Mouse (Mus musculus) sigmoid colon, adult 10 weeks (tissue): Measurements from ENCODE around the gene Scgb2b3. TPM values are rescaled to one million over a fixed set of nuclear protein-coding genes. Genes with fewer than 3 reads are reported as not detected.

ENCODE experiments used
- polyA plus RNA-seq: library from polyadenylated mRNA; stranded (reverse); fragments of 350-450 nt; fragmentation: Illumina TruSeq; extraction: RNeasy Lipid Tissue Mini Kit (QIAGEN cat#74804); gene quantifications from one replicate; pipeline ENCODE4 v1.2.3, GENCODE M21; 2014; ENCODE audit warnings: low read depth, low replicate concordance

The Scgb2b3 gene
- polyA plus RNA-seq: not detected

GRCm38 (mm10) chr7:31362022-31362560 lies at the start of gene Scgb2b3:
Scgb2b3 (minus strand) TSS chr7:31362072.

GRCm38 (mm10) chr7:31375292-31375691 lies 13.4 kb upstream of the Scgb2b3 start, which contains the start of gene Scgb1b3:
Scgb1b3 (plus strand) TSS chr7:31375592.

Other genes with a start within 250 kb of the Scgb2b3 start
- 0.76 TPM for gene Hpn, start 246.8 kb downstream of the Scgb2b3 start, polyA plus RNA-seq
- gene Scn1b, start 235.1 kb downstream of the Scgb2b3 start, polyA plus RNA-seq: not detected
- 7.0 TPM for gene Gramd1a, start 206.2 kb downstream of the Scgb2b3 start, polyA plus RNA-seq
- gene Scgb2b2, start 71.6 kb downstream of the Scgb2b3 start, polyA plus RNA-seq: not detected
- not detected for gene Scgb1b2, start 70.3 kb downstream of the Scgb2b3 start, polyA plus RNA-seq
- gene Scgb1b3, start 13.5 kb upstream of the Scgb2b3 start, polyA plus RNA-seq: 5.0 TPM